Mouse (Mus musculus): Measurements from ENCODE around the gene Rpl5. TPM values are rescaled to one million over a fixed set of nuclear protein-coding genes. Genes with fewer than 3 reads are reported as not detected.

Rpl5 gene
- 20.7 and 32.9 TPM in 2 replicates for polyA plus RNA-seq (2012; rRNA removed; ENCODE audit: low replicate concordance)

GRCm38 (mm10) chr5:107900206-107901013 is at the start of gene Rpl5:
Rpl5 (plus strand) TSS chr5:107900502.

GRCm38 (mm10) chr5:107874561-107875260 is 25.6 kb upstream of the Rpl5 start, which contains the start of gene Evi5:
Evi5 (minus strand) TSS chr5:107875107.

Other genes with a start within 250 kb of the Rpl5 start
- gene Gfi1, start 174.5 kb upstream of the Rpl5 start, polyA plus RNA-seq (2012; rRNA removed; ENCODE audit: low replicate concordance), result 7.4 and 7.6 TPM in 2 replicates
- gene Ube2d2b, start 70.4 kb upstream of the Rpl5 start, polyA plus RNA-seq (2012; rRNA removed; ENCODE audit: low replicate concordance), result not detected in 2 replicates
- gene Evi5, start 25.4 kb upstream of the Rpl5 start, polyA plus RNA-seq (2012; rRNA removed; ENCODE audit: low replicate concordance), result 3.9 and 5.1 TPM in 2 replicates
- gene Fam69a, start 86.6 kb downstream of the Rpl5 start, polyA plus RNA-seq (2012; rRNA removed; ENCODE audit: low replicate concordance), result 0.11 and 0.12 TPM in 2 replicates
- gene Mtf2, start 165.2 kb downstream of the Rpl5 start, polyA plus RNA-seq (2012; rRNA removed; ENCODE audit: low replicate concordance), result 1.9 and 2.8 TPM in 2 replicates
- gene Tmed5, start 232.1 kb downstream of the Rpl5 start, polyA plus RNA-seq (2012; rRNA removed; ENCODE audit: low replicate concordance), result 27.7 and 59.5 TPM in 2 replicates
- 0.08 TPM in 1 of 2 replicates, not detected in the other for gene Ccdc18, start 232.4 kb downstream of the Rpl5 start, polyA plus RNA-seq (2012; rRNA removed; ENCODE audit: low replicate concordance)

Measured in duodenum, adult 2 months (tissue).